Mouse (Mus musculus) embryonic facial prominence, embryonic 11.5 days (tissue): ENCODE results near the gene Itgae. TPM values are rescaled to one million over a fixed set of nuclear protein-coding genes. Genes with fewer than 3 reads are reported as not detected.
A peak's percentile ranks its signal among the peaks of the same experiment; 100 is the strongest.

Experiments
- ATAC-seq: fragments of 200-750 bp; cut with Nextera tagmentation; replicated peaks from 2 replicates; pipeline ENCODE4 v1.8.0; 2017; ENCODE audit warnings: low read depth; ENCODE audit not compliant: insufficient number of reproducible peaks, low FRiP score, low TSS enrichment
- DNase-seq: peaks from one replicate; pipeline ENCODE4 v3.0.0-alpha.2; 2015; ENCODE audit warnings: low spot score
- H3K27ac ChIP-seq: fragments of 300-500 bp; sonication (generic); replicated peaks from 2 replicates; pipeline ENCODE4 v1.5.1; 2014; ENCODE audit warnings: mild to moderate bottlenecking, low read depth, low read length, control low read depth
- H3K27me3 ChIP-seq: fragments of 300-500 bp; sonication (generic); 2 replicates; pipeline ENCODE4 v1.6.1; 2014; ENCODE audit warnings: mild to moderate bottlenecking, low read length, moderate library complexity, mixed read lengths; ENCODE audit not compliant: control insufficient read depth, insufficient read depth
- H3K36me3 ChIP-seq: fragments of 300-500 bp; sonication (generic); replicated peaks from 2 replicates; pipeline ENCODE4 v1.6.1; 2014; ENCODE audit warnings: low read depth, mild to moderate bottlenecking, low read length, moderate library complexity, mixed read lengths; ENCODE audit not compliant: control insufficient read depth, insufficient read depth
- H3K4me1 ChIP-seq: fragments of 300-500 bp; sonication (generic); 2 replicates; pipeline ENCODE4 v1.6.1; 2014; ENCODE audit warnings: low read length, mixed read lengths; ENCODE audit not compliant: control insufficient read depth, insufficient read depth
- H3K4me2 ChIP-seq: fragments of 300-500 bp; sonication (generic); 2 replicates; pipeline ENCODE4 v1.6.1; 2014; ENCODE audit warnings: low read depth, mild to moderate bottlenecking, control low read depth, low read length, moderate library complexity
- H3K4me3 ChIP-seq: fragments of 300-500 bp; sonication (generic); 2 replicates; pipeline ENCODE4 v1.5.1; 2014; ENCODE audit warnings: low read depth, low read length, control low read depth
- H3K9ac ChIP-seq: fragments of 300-500 bp; sonication (generic); replicated peaks from 2 replicates; pipeline ENCODE4 v1.6.1; 2014; ENCODE audit warnings: mild to moderate bottlenecking, control low read depth, low read length
- H3K9me3 ChIP-seq: fragments of 300-500 bp; sonication (generic); replicated peaks from 2 replicates; pipeline ENCODE4 v1.6.1; 2016; ENCODE audit warnings: mild to moderate bottlenecking, low read length, inconsistent platforms, mixed read lengths; ENCODE audit not compliant: control insufficient read depth
- WGBS: fragments of 180-500 bp; shearing (Covaris S2); extraction: QIAGEN DNeasy Blood & Tissue Kit; methylation state at CpG from one replicate; pipeline ENCODE4 v1.1.7; 2014; 5-methylcytosine and 5-hydroxymethylcytosine counted together
- polyA plus RNA-seq: library from polyadenylated mRNA; unstranded; fragments of >200 nt; fragmentation: Nextera tagmentation; extraction: Ambion mirVana; gene quantifications from 2 replicates; pipeline ENCODE4 v1.2.1, GENCODE M21; 2014

Gene Itgae
- 0.06 and 0.17 TPM in 2 replicates for polyA plus RNA-seq

- H3K4me3 ChIP-seq, result no peak within 1 kb of the TSS
- WGBS, result 81% methylated on average over 4 of the region's 4 CpGs
- H3K27me3 ChIP-seq, result no peaks in the 10 kb centered on the region
- H3K4me2 ChIP-seq, result no peak within 1 kb of the TSS
- no peak within 1 kb of the TSS for H3K27ac ChIP-seq
- H3K36me3 ChIP-seq, result no peaks in the 10 kb centered on the region
- no peak for ATAC-seq
- no peaks in the 10 kb centered on the region for H3K4me1 ChIP-seq
- H3K9me3 ChIP-seq, result no peaks in the 10 kb centered on the region
- no peak within 1 kb of the TSS for H3K9ac ChIP-seq
- no peak for DNase-seq
These were observed at the start of gene Itgae for GRCm38 (mm10) chr11:73090283-73090682. Gene Itgae, plus strand, starts transcription at chr11:73090583.

- Histone ChIP-seq H3K27ac (no peak overlapping the region), H3K9ac (no peak overlapping the region), H3K4me2 (no peak overlapping the region), H3K4me1 (no peaks in the 10 kb centered on the region), H3K36me3 (no peaks in the 10 kb centered on the region), H3K9me3 (no peaks in the 10 kb centered on the region), H3K27me3 (no peaks in the 10 kb centered on the region), H3K4me3 (no peak overlapping the region)
- DNase-seq, result no peak
- no peak for ATAC-seq
- WGBS, result 54% methylated on average over 6 of the region's 6 CpGs
These were observed 46.1 kb upstream of the Itgae start for GRCm38 (mm10) chr11:73044229-73044755.

- ATAC-seq, result no peak
- Histone ChIP-seq H3K27ac (no peak overlapping the region), H3K9me3 (no peaks in the 10 kb centered on the region), H3K4me3 (no peak overlapping the region), H3K4me2 (no peak overlapping the region), H3K36me3 (no peaks in the 10 kb centered on the region), H3K9ac (no peak overlapping the region), H3K27me3 (no peaks in the 10 kb centered on the region), H3K4me1 (no peaks in the 10 kb centered on the region)
- 76% methylated on average over 4 of the region's 4 CpGs for WGBS
- DNase-seq, result no peak
These were observed 45.6 kb upstream of the Itgae start for GRCm38 (mm10) chr11:73044789-73045188.

- H3K4me3 ChIP-seq, result peak within 1 kb of the TSS; percentile 88
- peak within 1 kb of the TSS; percentile 94 for H3K9ac ChIP-seq
- WGBS, result under 1% methylated on average over 39 of the region's 39 CpGs
- H3K36me3 ChIP-seq, result no peaks in the 10 kb centered on the region
- H3K9me3 ChIP-seq, result no peaks in the 10 kb centered on the region
- H3K27ac ChIP-seq, result peak within 1 kb of the TSS; percentile 72
- no peaks in the 10 kb centered on the region for H3K27me3 ChIP-seq
- H3K4me1 ChIP-seq, result no peaks in the 10 kb centered on the region
- ATAC-seq (peak; percentile 92), DNase-seq (peak; percentile 98)
- H3K4me2 ChIP-seq, result peak within 1 kb of the TSS; percentile 58
These were observed 42.8 kb upstream of the Itgae start, which contains the start of gene Ncbp3 for GRCm38 (mm10) chr11:73047542-73047996. Gene Ncbp3, plus strand, starts transcription at chr11:73047783.

GRCm38 (mm10) chr11:73048030-73048876 is 42.1 kb upstream of the Itgae start:
- peak; percentile 43 for DNase-seq
- Histone ChIP-seq H3K4me2 (peak overlapping the region; percentile 58), H3K4me1 (no peaks in the 10 kb centered on the region), H3K9ac (peak overlapping the region; percentile 94), H3K9me3 (no peaks in the 10 kb centered on the region), H3K27me3 (no peaks in the 10 kb centered on the region), H3K4me3 (peak overlapping the region; percentile 88), H3K27ac (peak overlapping the region; percentile 72), H3K36me3 (no peaks in the 10 kb centered on the region)
- 1% methylated on average over 55 of the region's 55 CpGs for WGBS
- ATAC-seq, result peak; percentile 45

GRCm38 (mm10) chr11:73049335-73049734 is 41.0 kb upstream of the Itgae start:
- no peaks in the 10 kb centered on the region for H3K4me1 ChIP-seq
- H3K36me3 ChIP-seq, result no peaks in the 10 kb centered on the region
- no peaks in the 10 kb centered on the region for H3K27me3 ChIP-seq
- H3K27ac ChIP-seq, result no peak overlapping the region
- ATAC-seq (no peak), DNase-seq (peak; percentile 93)
- WGBS, result 3% methylated on average over 4 of the region's 4 CpGs
- no peaks in the 10 kb centered on the region for H3K9me3 ChIP-seq
- peak overlapping the region; percentile 5; the same call in 1 of the 2 replicates for H3K4me3 ChIP-seq
- 0 out of 2 replicates have a peak overlapping the region, but pooled peaks have one; percentile 58 for H3K4me2 ChIP-seq
- H3K9ac ChIP-seq, result no peak overlapping the region

GRCm38 (mm10) chr11:73052795-73053194 is 37.6 kb upstream of the Itgae start:
- 84% methylated on average over 1 of the region's 1 CpGs for WGBS
- Histone ChIP-seq H3K9ac (no peak overlapping the region), H3K36me3 (no peaks in the 10 kb centered on the region; the same call in 1 of the 2 replicates), H3K27me3 (no peaks in the 10 kb centered on the region), H3K9me3 (no peaks in the 10 kb centered on the region), H3K4me2 (no peak overlapping the region), H3K4me3 (no peak overlapping the region), H3K4me1 (no peaks in the 10 kb centered on the region), H3K27ac (no peak overlapping the region)
- DNase-seq (no peak), ATAC-seq (no peak)

GRCm38 (mm10) chr11:73057701-73058100 is 32.7 kb upstream of the Itgae start:
- H3K9ac ChIP-seq, result no peak overlapping the region
- 88% methylated on average over 5 of the region's 5 CpGs for WGBS

More at GRCm38 (mm10) chr11:73057701-73058100, 32.7 kb upstream of the Itgae start:
- DNase-seq (no peak), ATAC-seq (no peak)
- no peaks in the 10 kb centered on the region; the same call in 1 of the 2 replicates for H3K36me3 ChIP-seq
- no peak overlapping the region for H3K27ac ChIP-seq
- H3K4me1 ChIP-seq, result no peaks in the 10 kb centered on the region
- no peak overlapping the region for H3K4me2 ChIP-seq
- no peaks in the 10 kb centered on the region for H3K9me3 ChIP-seq
- no peak overlapping the region for H3K4me3 ChIP-seq
- H3K27me3 ChIP-seq, result no peaks in the 10 kb centered on the region
